Mouse (Mus musculus) myocyte (in vitro differentiated cells): Measurements from ENCODE around the gene Pan3.

Experiments
- CEBPB ChIP-seq: IDR thresholded peaks from 2 replicates; pipeline ENCODE4 v1.6.1; 2011; ENCODE audit warnings: mild to moderate bottlenecking, moderate library complexity; ENCODE audit not compliant: poor library complexity, insufficient read depth, severe bottlenecking
- E2F4 ChIP-seq: IDR thresholded peaks from one replicate; pipeline ENCODE4 v1.6.1; 2011; ENCODE audit warnings: mild to moderate bottlenecking, control low read depth, moderate library complexity; ENCODE audit not compliant: insufficient read depth
- MAX ChIP-seq: IDR thresholded peaks from one replicate; pipeline ENCODE4 v1.6.1; 2011; ENCODE audit warnings: low read depth, mild to moderate bottlenecking, control low read depth
- MYOD1 ChIP-seq, 3 experiments: IDR thresholded peaks; one replicate each; pipeline ENCODE4 v1.6.1; 2011; ENCODE audit warnings: control low read depth in 2 of 3, low read depth in 2 of 3, mild to moderate bottlenecking in 2 of 3, moderate library complexity in 1 of 3; ENCODE audit not compliant: insufficient read length in 2 of 3, control insufficient read depth in 1 of 3
- POLR2A ChIP-seq: IDR thresholded peaks from one replicate; pipeline ENCODE4 v1.6.1; 2011; ENCODE audit warnings: low read depth, mild to moderate bottlenecking, control low read depth, moderate library complexity; ENCODE audit not compliant: insufficient read length
- POLR2AphosphoS2 ChIP-seq: IDR thresholded peaks from one replicate; pipeline ENCODE4 v1.6.1; 2011; ENCODE audit warnings: low read depth, control low read depth; ENCODE audit not compliant: insufficient read length
- SRF ChIP-seq: IDR thresholded peaks from one replicate; pipeline ENCODE4 v1.6.1; 2011; ENCODE audit warnings: low read depth; ENCODE audit not compliant: control insufficient read depth, insufficient read length
- TCF12 ChIP-seq: IDR thresholded peaks from one replicate; pipeline ENCODE4 v1.6.1; 2011; ENCODE audit warnings: mild to moderate bottlenecking, control low read depth; ENCODE audit not compliant: poor library complexity, insufficient read depth, severe bottlenecking
- USF1 ChIP-seq: IDR thresholded peaks from one replicate; pipeline ENCODE4 v1.6.1; 2011; ENCODE audit warnings: low read depth, mild to moderate bottlenecking, control low read depth, moderate library complexity

- TF ChIP-seq POLR2A (no peak), MYOD1 (IDR thresholded peaks at IDR 0.05; ENCODE audit: control insufficient read depth in 1 of 3, insufficient read length in 2 of 3, low read depth in 2 of 3) (no peak), USF1 (no peak), MAX (no peak), E2F4 (no peak), POLR2AphosphoS2 (no peak), TCF12 (no peak), SRF (no peak), CEBPB (no peak)
These were observed 30.0 kb upstream of the Pan3 start, which contains the start of gene Flt3 for GRCm38 (mm10) chr5:147399843-147400504.
